Mouse (Mus musculus): ENCODE measurements around the gene Ly6g. TPM values are rescaled to one million over a fixed set of nuclear protein-coding genes. Genes with fewer than 3 reads are reported as not detected.
"Not testable (repeated sequence)": the region's sequence is repeated elsewhere in the genome, so short reads cannot be mapped to it uniquely, and the experiment has no call there.

Gene Ly6g
- total and polyA plus RNA-seq, 3 experiments, result not detected

DNA sequence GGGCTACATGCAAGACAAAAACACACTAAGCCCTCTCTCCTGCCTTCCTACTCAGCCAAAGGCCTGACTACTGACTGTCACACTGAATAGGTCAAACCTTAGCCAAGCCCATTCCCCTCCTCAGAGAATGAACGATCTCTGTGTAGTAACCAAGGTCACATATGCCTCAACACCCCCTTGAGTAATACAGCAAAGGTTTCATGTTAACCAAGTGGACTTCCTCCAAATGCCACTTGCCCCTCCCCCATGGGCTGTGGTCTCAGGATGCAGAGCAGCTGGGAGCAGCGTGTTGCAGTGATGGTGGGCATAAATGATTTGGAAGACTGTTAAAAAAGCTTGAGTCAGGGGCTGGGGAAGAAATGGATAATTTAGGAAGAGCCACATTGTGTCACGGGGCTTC lies 17.3 kb upstream of the Ly6g start:
- DNase-seq; H3K27ac ChIP-seq; H3K4me3 ChIP-seq; H3K79me2 ChIP-seq (replicated peaks; ENCODE audit: control insufficient read depth, insufficient read depth, low read length); H3K27me3 ChIP-seq (ENCODE audit: control insufficient read depth, insufficient read depth, low read length); H3K4me1 ChIP-seq (ENCODE audit: control insufficient read depth, insufficient read depth, low read length); intact Hi-C loops (cut with DNase I); H3K36me3 ChIP-seq (ENCODE audit: control insufficient read depth, insufficient read depth, low read length); H3K9ac ChIP-seq (ENCODE audit: low read depth, low read length): not testable (repeated sequence)
- 52% methylated on average over 3 of the region's 3 CpGs for WGBS

DNA sequence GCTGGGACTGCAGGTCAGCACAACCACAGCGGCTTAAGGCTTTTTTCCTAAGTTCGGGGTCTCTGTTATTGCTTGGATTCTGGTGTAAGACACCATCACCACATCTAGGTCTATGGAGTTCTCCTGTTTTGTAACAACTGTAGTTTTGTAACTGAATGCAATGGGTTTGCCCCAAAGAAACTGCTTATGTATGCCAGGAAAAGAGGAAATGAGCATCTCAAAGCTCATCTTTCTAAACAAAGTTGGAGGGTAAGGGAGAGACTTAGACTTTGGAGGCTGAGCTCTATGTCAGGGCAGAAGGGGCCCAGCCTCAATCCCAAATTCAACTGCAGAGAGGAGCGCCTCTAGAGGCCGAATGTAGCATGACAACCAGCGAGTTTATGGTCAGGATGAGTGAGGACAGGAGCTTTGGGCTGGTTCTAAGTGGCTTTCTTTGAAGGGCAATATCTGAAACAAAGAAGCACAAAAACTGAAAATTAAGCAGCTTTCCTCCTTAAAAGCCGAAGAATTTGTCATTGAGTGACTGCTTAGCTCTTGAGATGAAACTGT lies 13.2 kb upstream of the Ly6g start:
- H3K9ac ChIP-seq (ENCODE audit: low read depth, low read length); H3K36me3 ChIP-seq (ENCODE audit: control insufficient read depth, insufficient read depth, low read length); intact Hi-C loops (cut with DNase I); H3K27me3 ChIP-seq (ENCODE audit: control insufficient read depth, insufficient read depth, low read length); H3K79me2 ChIP-seq (replicated peaks; ENCODE audit: control insufficient read depth, insufficient read depth, low read length); H3K4me1 ChIP-seq (ENCODE audit: control insufficient read depth, insufficient read depth, low read length); H3K4me3 ChIP-seq; H3K27ac ChIP-seq: not testable (repeated sequence)
- WGBS, result 42% methylated on average over 6 of the region's 6 CpGs
- peak in 1 of 2 experiments; percentile 20 for DNase-seq
- TF ChIP-seq CTCF (IDR thresholded peaks at IDR 0.05), result peak; percentile 63

DNA sequence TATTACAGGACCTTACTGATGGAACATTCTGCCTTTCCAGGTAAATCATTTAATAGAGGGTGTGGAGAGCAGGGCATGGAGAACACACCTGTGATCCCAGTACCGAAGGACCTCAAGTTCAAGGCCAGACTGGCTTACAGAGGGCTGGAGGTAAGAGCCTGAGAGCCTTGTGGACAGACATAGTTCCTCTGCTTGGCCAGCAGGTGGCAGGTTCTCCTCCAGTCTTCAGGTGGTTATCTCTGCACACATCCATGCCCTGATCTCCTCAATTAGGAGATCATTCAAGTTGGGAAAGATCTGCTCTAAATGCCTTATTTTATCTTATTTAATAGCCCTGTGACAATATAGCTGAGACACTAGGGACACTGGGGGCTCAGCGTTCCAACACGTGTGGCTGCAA lies 11.3 kb upstream of the Ly6g start:
- H3K4me1 ChIP-seq (ENCODE audit: control insufficient read depth, insufficient read depth, low read length), result no peaks in the 10 kb centered on the region
- H3K9ac ChIP-seq (ENCODE audit: low read depth, low read length), result no peak overlapping the region
- no peak for TF ChIP-seq POLR2A (IDR thresholded peaks at IDR 0.05; ENCODE audit: insufficient read depth, low read depth, low read length)
- peak; percentile 56 for TF ChIP-seq CTCF (IDR thresholded peaks at IDR 0.05)
- H3K27me3 ChIP-seq (ENCODE audit: control insufficient read depth, insufficient read depth, low read length), result no peaks in the 10 kb centered on the region
- no peaks in the 10 kb centered on the region for H3K79me2 ChIP-seq (replicated peaks; ENCODE audit: control insufficient read depth, insufficient read depth, low read length)
- H3K36me3 ChIP-seq (ENCODE audit: control insufficient read depth, insufficient read depth, low read length), result no peaks in the 10 kb centered on the region
- intact Hi-C loops (cut with DNase I), result no loop called here
- 57% methylated on average over 3 of the region's 3 CpGs for WGBS
- no peak overlapping the region for H3K27ac ChIP-seq
- no peak overlapping the region for H3K4me3 ChIP-seq
- DNase-seq, result no peak

DNA sequence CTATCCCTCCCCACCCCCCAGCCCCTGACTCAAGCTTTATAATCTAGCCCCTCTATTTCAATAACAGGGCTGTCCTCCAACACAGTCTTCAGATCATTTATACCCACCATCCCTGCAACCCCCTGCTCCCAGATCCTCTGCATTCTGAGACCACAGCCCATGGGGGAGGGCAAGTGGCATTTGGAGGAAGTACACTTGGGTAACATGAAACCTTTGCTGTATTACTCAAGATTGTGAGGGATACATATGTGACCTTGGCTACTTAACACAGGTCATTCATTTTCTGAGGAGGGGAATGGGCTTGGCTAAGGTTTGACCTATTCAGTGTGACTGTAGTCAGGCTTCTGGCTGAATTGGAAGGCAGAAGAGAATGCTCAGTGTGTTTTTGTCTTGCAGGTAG lies 2.0 kb upstream of the Ly6g start:
- TF ChIP-seq EP300 (IDR thresholded peaks at IDR 0.05; ENCODE audit: insufficient read depth, low read depth, low read length) (no peak), CTCF (IDR thresholded peaks at IDR 0.05) (no peak), POLR2A (IDR thresholded peaks at IDR 0.05; ENCODE audit: insufficient read depth, low read depth, low read length) (no peak)
- no peak for DNase-seq
- Histone ChIP-seq H3K9ac (ENCODE audit: low read depth, low read length) (no peak overlapping the region), H3K27ac (no peak overlapping the region), H3K79me2 (replicated peaks; ENCODE audit: control insufficient read depth, insufficient read depth, low read length) (no peaks in the 10 kb centered on the region), H3K27me3 (ENCODE audit: control insufficient read depth, insufficient read depth, low read length) (no peaks in the 10 kb centered on the region), H3K36me3 (ENCODE audit: control insufficient read depth, insufficient read depth, low read length) (no peaks in the 10 kb centered on the region), H3K4me3 (no peak overlapping the region), H3K4me1 (ENCODE audit: control insufficient read depth, insufficient read depth, low read length) (no peaks in the 10 kb centered on the region)
- intact Hi-C loops (cut with DNase I), result no loop called here

DNA sequence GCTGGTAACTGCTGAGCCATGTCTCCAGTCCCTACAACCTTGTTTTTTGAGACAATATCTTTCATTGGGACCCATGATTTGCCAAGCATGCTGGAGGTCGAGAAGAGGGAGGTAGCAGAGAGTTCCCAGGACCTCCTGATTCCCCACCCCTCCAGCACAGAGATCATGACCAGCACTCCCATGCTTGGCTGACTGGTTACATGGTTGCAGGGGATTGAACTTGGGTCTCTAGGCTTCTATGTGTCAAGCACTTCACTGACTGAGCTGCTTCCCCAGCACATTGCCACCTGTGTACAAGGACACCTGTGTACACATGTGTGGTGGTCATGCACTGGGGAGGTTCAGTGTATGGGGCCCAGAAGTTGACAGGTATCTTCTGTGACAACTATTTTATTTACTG lies 2.6 kb downstream of the Ly6g start:
- 26% methylated on average over 1 of the region's 1 CpGs for WGBS
- TF ChIP-seq EP300 (IDR thresholded peaks at IDR 0.05; ENCODE audit: insufficient read depth, low read depth, low read length) (no peak), CTCF (IDR thresholded peaks at IDR 0.05) (no peak), POLR2A (IDR thresholded peaks at IDR 0.05; ENCODE audit: insufficient read depth, low read depth, low read length) (no peak)
- Histone ChIP-seq H3K36me3 (ENCODE audit: control insufficient read depth, insufficient read depth, low read length) (no peaks in the 10 kb centered on the region), H3K9ac (ENCODE audit: low read depth, low read length) (no peak overlapping the region), H3K4me3 (no peak overlapping the region), H3K27ac (no peak overlapping the region), H3K79me2 (replicated peaks; ENCODE audit: control insufficient read depth, insufficient read depth, low read length) (no peaks in the 10 kb centered on the region), H3K4me1 (ENCODE audit: control insufficient read depth, insufficient read depth, low read length) (no peaks in the 10 kb centered on the region), H3K27me3 (ENCODE audit: control insufficient read depth, insufficient read depth, low read length) (no peaks in the 10 kb centered on the region)
- intact Hi-C loops (cut with DNase I), result no loop called here
- no peak for DNase-seq

DNA sequence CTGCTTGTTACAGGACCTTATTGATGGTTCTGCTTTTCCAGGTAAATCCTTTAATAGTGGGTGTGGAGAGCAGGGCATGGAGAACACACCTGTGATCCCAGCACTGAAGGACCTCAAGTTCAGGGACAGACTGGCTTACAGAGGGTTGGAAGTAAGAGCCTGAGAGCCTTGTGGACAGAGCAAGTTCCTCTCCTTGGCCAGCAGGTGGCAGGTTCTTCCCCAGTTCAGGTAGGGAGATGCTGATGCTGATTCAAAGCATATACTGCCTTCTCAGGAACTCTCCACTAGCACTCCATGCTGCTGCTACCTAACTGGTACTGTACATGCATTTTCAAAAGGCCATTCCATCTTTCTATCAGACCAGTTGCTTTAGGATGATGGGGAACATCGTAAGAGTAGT lies 20.5 kb downstream of the Ly6g start:
- 48% methylated on average over 1 of the region's 1 CpGs for WGBS

DNA sequence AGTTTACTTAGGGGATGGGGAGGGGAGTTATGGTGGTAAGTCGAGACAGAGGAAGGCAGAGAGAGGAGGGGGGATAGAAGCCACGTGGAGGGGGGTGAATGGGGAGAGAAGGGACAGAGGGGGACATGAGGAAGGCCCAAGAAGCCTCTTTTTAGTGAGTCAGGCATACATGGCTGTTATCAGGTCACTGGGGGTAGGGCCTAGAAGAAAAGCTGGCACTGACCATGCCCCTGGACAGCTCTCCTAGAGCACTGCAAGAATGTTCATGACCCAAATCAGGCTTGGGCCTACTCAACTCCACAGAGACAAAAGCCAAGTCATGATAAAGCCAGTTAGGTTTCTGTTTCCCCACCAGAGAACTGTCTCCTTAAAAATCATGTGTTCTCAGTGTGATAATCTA lies 31.3 kb downstream of the Ly6g start:
- no peaks in the 10 kb centered on the region for H3K27me3 ChIP-seq (ENCODE audit: control insufficient read depth, insufficient read depth, low read length)
- H3K27ac ChIP-seq, result no peak overlapping the region
- no peak for DNase-seq
- H3K36me3 ChIP-seq (ENCODE audit: control insufficient read depth, insufficient read depth, low read length), result no peaks in the 10 kb centered on the region
- H3K4me3 ChIP-seq, result no peak overlapping the region
- TF ChIP-seq CTCF (IDR thresholded peaks at IDR 0.05), result no peak
- no peak for TF ChIP-seq EP300 (IDR thresholded peaks at IDR 0.05; ENCODE audit: insufficient read depth, low read depth, low read length)
- no peak for TF ChIP-seq POLR2A (IDR thresholded peaks at IDR 0.05; ENCODE audit: insufficient read depth, low read depth, low read length)
- 20% methylated on average over 2 of the region's 2 CpGs for WGBS
- H3K4me1 ChIP-seq (ENCODE audit: control insufficient read depth, insufficient read depth, low read length), result no peaks in the 10 kb centered on the region
- no peak overlapping the region for H3K9ac ChIP-seq (ENCODE audit: low read depth, low read length)
- intact Hi-C loops (cut with DNase I), result no loop called here
- no peaks in the 10 kb centered on the region for H3K79me2 ChIP-seq (replicated peaks; ENCODE audit: control insufficient read depth, insufficient read depth, low read length)

More for the DNA sequence above, 20.5 kb downstream of the Ly6g start:
- TF ChIP-seq EP300 (IDR thresholded peaks at IDR 0.05; ENCODE audit: insufficient read depth, low read depth, low read length) (no peak), CTCF (IDR thresholded peaks at IDR 0.05) (peak; percentile 66), POLR2A (IDR thresholded peaks at IDR 0.05; ENCODE audit: insufficient read depth, low read depth, low read length) (no peak)
- intact Hi-C loops (cut with DNase I), result no loop called here
- Histone ChIP-seq H3K79me2 (replicated peaks; ENCODE audit: control insufficient read depth, insufficient read depth, low read length) (no peaks in the 10 kb centered on the region), H3K4me1 (ENCODE audit: control insufficient read depth, insufficient read depth, low read length) (no peaks in the 10 kb centered on the region), H3K36me3 (ENCODE audit: control insufficient read depth, insufficient read depth, low read length) (no peaks in the 10 kb centered on the region), H3K27ac (no peak overlapping the region), H3K9ac (ENCODE audit: low read depth, low read length) (no peak overlapping the region), H3K27me3 (ENCODE audit: control insufficient read depth, insufficient read depth, low read length) (no peaks in the 10 kb centered on the region), H3K4me3 (no peak overlapping the region)
- DNase-seq, result peak in 1 of 2 experiments; percentile 5
